Mouse (Mus musculus): ENCODE measurements at regions not wholly inside any gene's neighbourhood (a gene's known extent, or its start where the extent isn't known, plus 50 kb on each side); places are given as distances from the start of the nearest gene placed in this dataset.

- in situ Hi-C loops (cut with MboI, MseI): no loop called here
Observed at GRCm38 (mm10) chr9:14207561-14207936, 67.3 kb upstream of the Sesn3 start.

- in situ Hi-C loops (cut with MboI, MseI): no loop called here
Observed at GRCm38 (mm10) chr9:14213283-14213682, 61.6 kb upstream of the Sesn3 start.

DNA sequence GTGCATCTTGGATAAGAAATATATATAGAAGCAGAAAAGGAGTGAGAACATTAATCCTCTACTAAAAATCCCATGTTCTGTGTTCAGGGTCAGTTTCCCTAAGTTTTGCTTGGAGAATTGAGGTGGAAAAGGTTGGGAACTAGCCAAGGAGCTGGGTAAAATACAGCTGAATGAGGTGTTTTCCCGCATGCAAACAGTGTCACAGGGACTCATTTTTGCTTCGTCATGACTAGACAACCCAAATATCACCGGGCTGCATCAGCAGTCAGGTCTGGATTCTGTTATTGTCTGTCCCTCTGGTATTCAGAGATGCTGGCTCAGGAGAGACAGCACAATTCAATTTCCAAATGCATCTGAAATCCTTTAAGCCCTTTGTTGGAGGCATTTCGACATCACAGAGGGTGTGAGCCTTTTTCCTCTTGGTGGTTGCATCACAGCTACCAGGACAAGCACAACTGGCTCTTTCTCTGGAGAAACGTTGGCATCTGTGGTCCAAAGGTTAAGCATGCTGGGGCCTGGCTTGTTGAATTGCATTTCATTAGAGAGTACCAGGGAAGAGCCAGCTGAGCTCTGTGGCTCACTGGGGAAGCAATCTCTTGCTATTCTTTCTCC lies 59.6 kb upstream of the Sesn3 start:
- in situ Hi-C loops (cut with MboI, MseI): no loop called here

- in situ Hi-C loops (cut with MboI, MseI): no loop called here
Observed at GRCm38 (mm10) chr9:14215961-14216360, 58.9 kb upstream of the Sesn3 start.

GRCm38 (mm10) chr9:14222936-14223335 lies 51.9 kb upstream of the Sesn3 start:
- in situ Hi-C loops (cut with MboI, MseI): no loop called here

Data from T-helper 17 cell (primary cell).